Mouse (Mus musculus): Measurements from ENCODE around the gene Slc25a48.

The Slc25a48 gene

DNA sequence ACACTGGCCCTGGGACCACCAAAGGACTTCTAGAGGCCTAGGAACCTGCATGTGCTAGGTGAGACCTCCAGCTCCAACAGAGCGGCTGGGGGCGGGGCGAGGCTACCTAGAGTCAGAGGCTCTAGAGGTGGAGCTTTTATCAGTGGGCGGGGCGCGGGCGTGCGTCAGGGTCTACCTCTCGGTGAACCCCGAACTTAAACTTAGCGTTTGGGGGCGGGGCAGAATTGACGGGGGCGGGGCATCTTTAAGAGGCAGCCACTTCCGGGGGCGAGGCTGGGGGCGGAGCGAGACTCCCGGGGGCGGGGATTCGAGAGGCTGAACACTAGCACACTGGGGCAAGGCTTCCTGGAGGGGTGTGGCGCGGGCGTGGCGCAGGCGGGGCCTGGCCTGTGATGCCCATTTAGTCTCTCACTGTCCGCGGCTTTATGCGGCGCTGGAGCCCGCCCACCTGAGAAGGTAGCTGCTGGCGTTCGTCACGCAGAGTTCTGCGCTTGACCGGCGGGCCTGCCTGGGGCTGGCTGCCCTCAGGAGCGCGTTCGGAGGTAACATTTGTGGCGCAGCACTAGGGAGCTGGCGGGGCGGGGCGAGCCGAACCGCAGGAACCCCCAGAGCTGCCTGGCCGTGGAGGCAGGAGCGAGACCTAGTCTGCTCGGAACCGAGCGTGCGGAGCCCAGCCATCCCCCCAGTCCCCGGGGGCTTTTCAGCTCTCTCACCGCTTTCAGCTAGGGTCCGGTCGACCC lies 84.1 kb downstream of the Slc25a48 start, which contains the start of gene Fbxl21:
Gene Fbxl21, plus strand, starts transcription at position 392 of the 740 bp plus-strand sequence.
- no peak for TF ChIP-seq GATA4 (IDR thresholded peaks at IDR 0.05; ENCODE audit: insufficient replicate concordance, low read length)

- TF ChIP-seq GATA4 (IDR thresholded peaks at IDR 0.05; ENCODE audit: insufficient replicate concordance, low read length) = no peak
These were observed 84.6 kb downstream of the Slc25a48 start for GRCm38 (mm10) chr13:56522821-56523167.

All from liver, adult (tissue).